Mouse (Mus musculus) heart, embryonic 12.5 days (tissue): ENCODE measurements around the gene Pcid2. TPM values are rescaled to one million over a fixed set of nuclear protein-coding genes. Genes with fewer than 3 reads are reported as not detected.

ENCODE experiments used
- ATAC-seq: fragments of 200-750 bp; cut with Nextera tagmentation; 2 replicates; pipeline ENCODE4 v1.8.0; 2017; ENCODE audit warnings: moderate TSS enrichment, moderate library complexity; ENCODE audit not compliant: insufficient number of reproducible peaks, low FRiP score
- H3K27ac ChIP-seq: fragments of 300-500 bp; sonication (generic); 2 replicates; pipeline ENCODE4 v1.5.1; 2016; ENCODE audit warnings: mild to moderate bottlenecking, moderate library complexity; ENCODE audit not compliant: poor library complexity, severe bottlenecking
- H3K27me3 ChIP-seq: fragments of 300-500 bp; sonication (generic); replicated peaks from 2 replicates; pipeline ENCODE4 v1.6.1; 2016; ENCODE audit warnings: mild to moderate bottlenecking, moderate library complexity
- H3K36me3 ChIP-seq: fragments of 300-500 bp; sonication (generic); 2 replicates; pipeline ENCODE4 v1.6.1; 2016; ENCODE audit warnings: mild to moderate bottlenecking, moderate library complexity
- H3K4me1 ChIP-seq: fragments of 300-500 bp; sonication (generic); replicated peaks from 2 replicates; pipeline ENCODE4 v1.6.1; 2016; ENCODE audit warnings: mild to moderate bottlenecking
- H3K4me2 ChIP-seq: fragments of 300-500 bp; sonication (generic); 2 replicates; pipeline ENCODE4 v1.6.1; 2016; ENCODE audit warnings: mild to moderate bottlenecking, moderate library complexity
- H3K4me3 ChIP-seq: fragments of 300-500 bp; sonication (generic); 2 replicates; pipeline ENCODE4 v1.5.1; 2016; ENCODE audit warnings: mild to moderate bottlenecking
- H3K9ac ChIP-seq: fragments of 300-500 bp; sonication (generic); 2 replicates; pipeline ENCODE4 v1.6.1; 2016; ENCODE audit warnings: mild to moderate bottlenecking, moderate library complexity
- H3K9me3 ChIP-seq: fragments of 300-500 bp; sonication (generic); replicated peaks from 2 replicates; pipeline ENCODE4 v1.6.1; 2016; ENCODE audit warnings: mild to moderate bottlenecking, moderate library complexity
- WGBS: fragments of 180-500 bp; shearing (Covaris S2); methylation state at CpG from one replicate; pipeline ENCODE4 v1.1.7; 2016; 5-methylcytosine and 5-hydroxymethylcytosine counted together
- microRNA-seq: library from miRNA; unstranded; fragments of <30 nt; microRNA quantifications from one replicate; pipeline ENCODE4, GENCODE M21; 2017
- polyA plus RNA-seq: library from polyadenylated mRNA; unstranded; fragments of >200 nt; fragmentation: Nextera tagmentation; extraction: Ambion mirVana; gene quantifications from 2 replicates; pipeline ENCODE4 v1.2.1, GENCODE M21; 2016

Pcid2 gene
- polyA plus RNA-seq, 1 experiment from 2014 or later, result 29.5 TPM

DNA sequence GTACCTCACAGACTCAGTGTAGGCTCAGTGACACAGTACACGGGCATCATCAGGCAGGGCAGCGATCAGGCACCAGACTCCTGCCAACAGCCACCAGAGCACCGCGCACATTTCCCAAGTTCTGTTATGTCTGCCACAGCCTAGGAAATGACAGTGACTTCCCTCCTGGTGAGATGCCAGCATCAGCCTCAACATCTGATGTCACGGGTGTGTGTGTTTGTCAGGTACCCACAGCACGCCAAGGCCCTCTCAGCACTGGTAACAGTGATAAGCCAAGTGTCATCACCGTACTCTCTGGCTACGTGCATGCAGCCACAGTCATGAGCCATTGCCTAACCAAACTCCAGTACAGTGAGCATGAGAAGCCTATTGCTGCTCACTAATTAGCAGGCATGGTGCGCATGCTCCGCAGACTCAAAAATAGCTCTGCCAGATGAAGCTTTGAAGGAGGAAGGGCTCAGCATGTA lies 68.9 kb downstream of the Pcid2 start:
- Histone ChIP-seq H3K27ac (peak overlapping the region; percentile 49), H3K4me3 (no peak overlapping the region), H3K4me2 (no peak overlapping the region), H3K9ac (no peak overlapping the region), H3K9me3 (no peaks in the 10 kb centered on the region), H3K36me3 (no peaks in the 10 kb centered on the region), H3K27me3 (no peaks in the 10 kb centered on the region), H3K4me1 (peaks cover 41% of the 10 kb centered on the region)
- no peak for ATAC-seq
- WGBS, result 75% methylated on average over 10 of the region's 10 CpGs

GRCm38 (mm10) chr8:13028482-13028881 lies 76.8 kb downstream of the Pcid2 start:
- Histone ChIP-seq H3K9me3 (no peaks in the 10 kb centered on the region), H3K9ac (no peak overlapping the region), H3K4me2 (no peak overlapping the region), H3K4me1 (no peaks in the 10 kb centered on the region), H3K27ac (no peak overlapping the region), H3K4me3 (no peak overlapping the region), H3K36me3 (no peaks in the 10 kb centered on the region), H3K27me3 (no peaks in the 10 kb centered on the region)
- ATAC-seq, result no peak
- WGBS, result 70% methylated on average over 5 of the region's 5 CpGs

- WGBS, result 84% methylated on average over 5 of the region's 5 CpGs
- H3K36me3 ChIP-seq, result no peaks in the 10 kb centered on the region
- no peak for ATAC-seq
- no peak overlapping the region for H3K4me2 ChIP-seq
- H3K9ac ChIP-seq, result no peak overlapping the region
- no peak overlapping the region for H3K27ac ChIP-seq
- H3K4me3 ChIP-seq, result no peak overlapping the region
- H3K4me1 ChIP-seq, result no peaks in the 10 kb centered on the region
- no peaks in the 10 kb centered on the region for H3K9me3 ChIP-seq
- H3K27me3 ChIP-seq, result no peaks in the 10 kb centered on the region
Measured at GRCm38 (mm10) chr8:13027615-13028014, 77.6 kb downstream of the Pcid2 start.

Small RNA genes within 50 kb of the gene (microRNA-seq; reads per million reads assigned to microRNA genes)
- not detected for gene Mir7065

Other genes with a start within 250 kb of the Pcid2 start
- gene Mcf2l, start 231.7 kb downstream of the Pcid2 start, polyA plus RNA-seq, result 11.4 and 11.5 TPM in 2 replicates
- 0.23 TPM in 1 of 2 replicates, not detected in the other for gene F7, start 79.4 kb downstream of the Pcid2 start, polyA plus RNA-seq
- 2.7 and 2.8 TPM in 2 replicates for gene F10, start 68.2 kb downstream of the Pcid2 start, polyA plus RNA-seq
- gene Proz, start 44.5 kb downstream of the Pcid2 start, polyA plus RNA-seq, result 0.39 and 0.92 TPM in 2 replicates
- gene Cul4a, start 162 bp upstream of the Pcid2 start, polyA plus RNA-seq, result 124 and 137 TPM in 2 replicates
- gene Lamp1, start 53.7 kb upstream of the Pcid2 start, polyA plus RNA-seq, result 364 and 372 TPM in 2 replicates
- gene Grtp1, start 95.2 kb upstream of the Pcid2 start, polyA plus RNA-seq, result 19.8 and 22.7 TPM in 2 replicates
- 167 and 180 TPM in 2 replicates for gene Adprhl1, start 148.7 kb upstream of the Pcid2 start, polyA plus RNA-seq
- gene Dcun1d2, start 182.7 kb upstream of the Pcid2 start, polyA plus RNA-seq, result 28.3 and 29.6 TPM in 2 replicates
- gene Tmco3, start 182.7 kb upstream of the Pcid2 start, polyA plus RNA-seq, result 34.5 and 41.2 TPM in 2 replicates
- gene Tfdp1, start 233.3 kb upstream of the Pcid2 start, polyA plus RNA-seq, result 105 and 114 TPM in 2 replicates